Mouse (Mus musculus) cerebellum, postnatal 25 days (tissue): ENCODE data around the gene Uba7.
"Not testable (repeated sequence)": the region's sequence is repeated elsewhere in the genome, so short reads cannot be mapped to it uniquely, and the experiment has no call there.

Experiments used
- DNase-seq, 2 experiments: peaks; one replicate each; pipeline ENCODE4 v3.0.0; 2021; ENCODE audit warnings: mixed read lengths in 2 of 2

Gene Uba7

GRCm38 (mm10) chr9:107994464-107994863 lies 19.2 kb downstream of the Uba7 start:
- DNase-seq = no peak

- no peak for DNase-seq
These were observed 20.2 kb downstream of the Uba7 start for GRCm38 (mm10) chr9:107995513-107995912.

- no peak for DNase-seq
These were observed 20.7 kb downstream of the Uba7 start, which contains the start of gene Gm20662 for GRCm38 (mm10) chr9:107996049-107996448. Gene Gm20662 (plus strand): TSS chr9:107996349.

GRCm38 (mm10) chr9:108001922-108002770 lies 26.8 kb downstream of the Uba7 start, which contains the start of gene Ip6k1:
Gene Ip6k1 (plus strand): TSS chr9:108002501.
- DNase-seq = peak; percentile 100

- DNase-seq = no peak
These were observed 27.6 kb downstream of the Uba7 start for GRCm38 (mm10) chr9:108002778-108003530.

- peak; percentile 39 to 46 for DNase-seq
These were observed 28.2 kb downstream of the Uba7 start for GRCm38 (mm10) chr9:108003531-108003890.

GRCm38 (mm10) chr9:108008041-108008440 lies 32.7 kb downstream of the Uba7 start:
- no peak for DNase-seq

GRCm38 (mm10) chr9:108010385-108010784 lies 35.1 kb downstream of the Uba7 start:
- DNase-seq = no peak

GRCm38 (mm10) chr9:108013577-108013976 lies 38.3 kb downstream of the Uba7 start:
- not testable (repeated sequence) for DNase-seq

- no peak for DNase-seq
These were observed 41.8 kb downstream of the Uba7 start for GRCm38 (mm10) chr9:108017127-108017526.

GRCm38 (mm10) chr9:108020741-108021140 lies 45.4 kb downstream of the Uba7 start:
- DNase-seq = no peak

GRCm38 (mm10) chr9:108023216-108023615 lies 47.9 kb downstream of the Uba7 start:
- peak in 1 of 2 experiments; percentile 57 for DNase-seq

- no peak for DNase-seq
These were observed 51.3 kb downstream of the Uba7 start for GRCm38 (mm10) chr9:108026584-108026983.

- DNase-seq = no peak
These were observed 52.6 kb downstream of the Uba7 start for GRCm38 (mm10) chr9:108027867-108028266.

GRCm38 (mm10) chr9:108032126-108032525 lies 56.8 kb downstream of the Uba7 start:
- no peak for DNase-seq
